Mouse (Mus musculus): ENCODE measurements around the gene Rara.

Rara gene

DNA sequence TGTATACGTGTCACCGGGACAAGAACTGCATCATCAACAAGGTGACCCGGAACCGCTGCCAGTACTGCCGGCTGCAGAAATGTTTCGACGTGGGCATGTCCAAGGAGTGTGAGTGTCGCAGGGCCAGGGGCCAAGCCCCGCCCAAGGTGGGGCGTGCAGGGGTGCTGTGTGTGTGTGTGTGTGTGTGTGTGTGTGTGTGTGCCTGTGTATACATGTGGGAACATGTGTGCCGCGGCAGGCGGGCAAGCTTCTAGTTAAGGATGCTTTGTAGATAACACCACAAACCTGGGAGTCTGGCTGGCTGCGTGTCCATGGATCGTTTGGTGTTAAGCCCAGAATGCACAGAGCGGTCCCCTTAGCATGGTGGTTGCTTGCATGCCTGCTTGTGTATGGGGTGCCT lies 40.5 kb downstream of the Rara start:
- WGBS, result 68% methylated on average over 16 of the region's 16 CpGs

GRCm38 (mm10) chr11:98968716-98969495 lies 41.3 kb downstream of the Rara start:
- 24% methylated on average over 20 of the region's 20 CpGs for WGBS

- WGBS, result 20% methylated on average over 17 of the region's 17 CpGs
Measured at GRCm38 (mm10) chr11:98969496-98969927, 41.9 kb downstream of the Rara start.

GRCm38 (mm10) chr11:98970191-98970925 lies 42.7 kb downstream of the Rara start:
- WGBS, result 59% methylated on average over 29 of the region's 29 CpGs

- WGBS, result 72% methylated on average over 23 of the region's 23 CpGs
Measured at GRCm38 (mm10) chr11:98971316-98972031, 43.9 kb downstream of the Rara start.

- WGBS, result 58% methylated on average over 9 of the region's 9 CpGs
Measured at GRCm38 (mm10) chr11:98972215-98972614, 44.6 kb downstream of the Rara start.

- 78% methylated on average over 9 of the region's 9 CpGs for WGBS
Measured at GRCm38 (mm10) chr11:98972801-98973360, 45.3 kb downstream of the Rara start.

DNA sequence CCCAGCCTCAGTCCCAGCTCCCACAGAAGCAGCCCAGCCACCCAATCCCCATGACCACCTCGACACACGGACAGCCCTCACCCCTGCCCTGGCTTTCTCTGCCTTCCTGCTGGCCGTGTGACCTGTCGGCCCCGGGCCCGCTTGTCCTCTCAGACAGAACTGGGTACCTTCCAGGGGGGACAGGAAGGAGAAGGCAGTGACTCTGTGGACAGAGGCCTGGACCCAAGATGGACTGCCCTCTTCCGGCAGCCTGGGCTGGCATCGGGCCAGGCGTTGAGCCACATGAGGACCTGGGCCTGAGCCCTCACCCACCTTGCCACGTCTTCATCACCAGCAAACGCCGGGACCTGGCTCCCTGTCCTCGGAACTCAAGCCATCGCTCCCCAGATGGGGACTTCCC lies 46.0 kb downstream of the Rara start:
- 79% methylated on average over 14 of the region's 14 CpGs for WGBS

DNA sequence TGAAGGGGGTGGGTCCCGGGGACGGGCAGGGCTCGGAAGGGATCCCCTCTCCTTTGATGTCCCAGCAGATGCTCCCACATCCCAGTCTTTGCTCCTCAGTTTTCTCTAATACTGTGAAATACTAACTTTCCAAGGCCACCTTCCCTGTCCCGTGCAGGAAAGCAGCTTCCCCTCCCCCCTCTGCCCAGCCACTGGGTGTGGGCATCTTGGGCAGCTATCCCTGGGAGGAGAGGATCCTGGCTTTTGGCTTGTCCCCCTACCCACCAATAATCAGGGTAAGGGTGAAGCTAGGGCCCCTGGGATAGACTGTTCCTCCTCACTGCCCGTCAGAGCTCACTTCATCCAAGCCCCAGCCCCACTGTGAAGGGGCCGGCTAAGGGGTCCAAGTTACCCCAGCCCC lies 46.6 kb downstream of the Rara start:
- WGBS, result 89% methylated on average over 6 of the region's 6 CpGs

- 55% methylated on average over 5 of the region's 5 CpGs for WGBS
Measured at GRCm38 (mm10) chr11:98974871-98975719, 47.5 kb downstream of the Rara start.

DNA sequence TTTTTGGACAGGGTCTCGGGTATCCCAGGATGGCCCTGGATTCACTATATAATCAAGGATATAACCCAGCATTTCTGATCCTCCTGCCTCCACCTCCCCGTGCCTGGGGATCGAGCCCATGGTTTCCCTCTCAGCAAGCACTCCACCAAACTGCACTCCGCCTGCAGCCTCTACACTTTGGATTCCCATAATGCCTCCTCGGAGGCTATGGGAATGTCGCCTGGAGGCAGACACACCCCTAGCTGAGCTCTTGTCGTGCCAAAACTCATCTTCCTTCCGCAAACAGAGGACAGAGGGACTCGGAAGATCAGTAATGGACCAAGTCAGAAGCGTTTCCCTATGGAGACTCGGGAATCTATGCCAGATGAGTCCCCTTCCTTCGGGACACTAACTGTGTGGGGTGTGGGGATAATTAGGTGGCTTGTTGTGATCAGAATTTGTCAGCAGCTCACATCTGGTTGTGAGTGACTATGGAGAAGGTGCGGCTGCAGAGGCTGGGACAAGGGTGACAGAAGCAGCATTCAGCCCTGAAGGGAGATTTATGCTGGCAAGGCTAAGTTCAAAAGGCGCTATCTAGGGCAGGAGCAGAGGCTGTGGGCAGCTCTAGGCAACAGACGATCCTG lies 51.0 kb downstream of the Rara start:
- 55% methylated on average over 15 of the region's 15 CpGs for WGBS

GRCm38 (mm10) chr11:98979356-98979755 lies 51.7 kb downstream of the Rara start:
- 77% methylated on average over 5 of the region's 5 CpGs for WGBS

GRCm38 (mm10) chr11:98981289-98981996 lies 53.8 kb downstream of the Rara start:
- WGBS, result 26% methylated on average over 20 of the region's 20 CpGs

DNA sequence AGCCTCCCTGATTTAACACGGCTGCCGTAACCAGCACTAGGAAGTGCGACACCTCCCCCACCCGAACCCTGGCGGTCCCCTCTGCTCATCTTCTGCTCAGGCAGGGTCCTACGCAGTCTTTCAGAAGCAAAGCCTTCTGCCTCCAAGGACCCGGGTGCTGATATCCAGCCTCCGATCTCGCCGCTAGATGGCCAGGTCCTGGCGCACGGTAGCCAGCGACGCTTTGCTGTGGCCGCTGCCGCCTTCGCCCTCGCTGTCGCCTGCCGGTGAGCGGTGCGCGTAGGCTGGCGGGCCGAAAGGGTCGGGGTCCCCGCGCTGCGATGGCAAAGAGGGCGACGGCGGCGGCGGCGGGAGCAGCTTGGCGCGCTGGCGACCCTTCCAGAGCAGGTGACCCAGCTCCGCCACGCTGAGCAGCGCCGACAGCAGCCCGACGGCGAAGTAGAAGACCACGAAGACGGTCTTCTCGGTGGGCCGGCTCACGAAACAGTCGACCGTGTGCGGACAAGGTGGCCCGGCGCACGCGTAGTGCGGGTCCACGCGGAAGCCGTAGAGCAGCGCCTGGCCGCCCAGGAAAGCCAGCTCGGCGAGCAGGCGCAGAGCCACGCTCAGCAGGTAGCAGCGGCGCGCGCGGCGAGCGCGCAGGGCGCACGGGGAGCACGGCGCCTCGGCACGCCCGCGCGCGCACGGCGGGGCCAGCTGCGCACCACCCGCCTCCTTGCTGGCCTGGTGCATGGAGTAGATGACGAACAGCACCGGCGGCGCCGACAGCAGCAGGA lies 54.6 kb downstream of the Rara start:
- WGBS, result under 1% methylated on average over 94 of the region's 94 CpGs

DNA sequence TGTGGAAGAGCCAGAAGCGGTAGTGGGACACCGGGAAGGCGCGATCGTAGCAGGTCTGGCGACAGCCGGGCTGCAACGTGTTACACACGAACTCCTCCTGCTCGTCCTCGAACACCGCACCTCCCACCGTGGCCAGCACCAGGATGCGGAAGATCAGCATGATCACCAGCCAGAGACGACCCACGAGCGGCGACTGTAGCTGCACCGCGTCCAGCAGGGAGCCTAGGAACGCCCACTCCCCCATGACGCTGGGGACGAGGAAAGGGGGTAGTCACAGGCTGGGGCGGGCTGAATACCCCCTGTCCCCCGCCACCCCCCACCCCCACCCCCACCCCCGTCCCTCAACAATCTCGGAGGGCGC lies 55.1 kb downstream of the Rara start, which contains the start of gene Gjd3:
Gjd3 (minus strand) TSS at position 244 of the 361 bp plus-strand sequence.
- 2% methylated on average over 28 of the region's 28 CpGs for WGBS

- WGBS, result 64% methylated on average over 8 of the region's 8 CpGs
Measured at GRCm38 (mm10) chr11:98983551-98983950, 55.9 kb downstream of the Rara start.

DNA sequence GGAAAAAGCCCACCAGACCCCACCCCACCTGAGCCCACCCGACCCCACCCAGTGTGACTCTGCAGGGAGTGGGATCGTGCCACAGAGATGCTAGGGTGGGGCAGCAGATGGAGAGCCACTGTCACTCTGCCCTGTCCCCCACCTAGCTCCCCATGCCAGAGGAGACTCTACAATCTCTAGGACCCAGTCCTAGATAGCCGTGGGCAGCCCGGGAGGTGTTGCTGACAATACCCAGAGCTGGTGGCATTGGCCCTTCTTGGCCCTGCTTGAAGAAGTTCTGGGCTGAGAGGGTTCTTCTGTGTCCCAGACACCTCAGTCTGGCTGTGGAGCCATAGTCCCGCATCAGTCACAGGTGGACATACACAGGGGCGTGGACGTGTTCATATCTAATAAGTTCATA lies 57.9 kb downstream of the Rara start:
- WGBS, result 92% methylated on average over 7 of the region's 7 CpGs

- 92% methylated on average over 6 of the region's 6 CpGs for WGBS
Measured at GRCm38 (mm10) chr11:98988260-98988659, 60.6 kb downstream of the Rara start.

- 89% methylated on average over 6 of the region's 6 CpGs for WGBS
Measured at GRCm38 (mm10) chr11:98990866-98991265, 63.2 kb downstream of the Rara start.
